Mouse (Mus musculus): Measurements from ENCODE around the gene Thbs1. TPM values are rescaled to one million over a fixed set of nuclear protein-coding genes. Genes with fewer than 3 reads are reported as not detected.

The Thbs1 gene
- polyA plus RNA-seq, 1 experiment from 2014 or later, result 40.6 TPM

- Histone ChIP-seq H3K4me1 (peaks cover 36% of the 10 kb centered on the region), H3K27ac (peak overlapping the region; percentile 43; the same call in 1 of the 2 replicates)
Measured at GRCm38 (mm10) chr2:118160991-118161390, 49.3 kb downstream of the Thbs1 start.

GRCm38 (mm10) chr2:118162486-118162885 lies 50.8 kb downstream of the Thbs1 start:
- Histone ChIP-seq H3K4me3 (replicated peaks) (no peak overlapping the region), H3K9ac (no peak overlapping the region), H3K4me2 (no peak overlapping the region), H3K27ac (no peak overlapping the region), H3K36me3 (replicated peaks) (no peaks in the 10 kb centered on the region), H3K4me1 (peaks cover 32% of the 10 kb centered on the region), H3K9me3 (no peaks in the 10 kb centered on the region), H3K27me3 (no peaks in the 10 kb centered on the region)
- no peak for ATAC-seq (ENCODE audit: low FRiP score)
- WGBS, result 70% methylated on average over 5 of the region's 5 CpGs

More at GRCm38 (mm10) chr2:118160991-118161390, 49.3 kb downstream of the Thbs1 start:
- Histone ChIP-seq H3K36me3 (replicated peaks) (no peaks in the 10 kb centered on the region), H3K4me3 (replicated peaks) (no peak overlapping the region), H3K9ac (no peak overlapping the region), H3K4me2 (no peak overlapping the region), H3K9me3 (no peaks in the 10 kb centered on the region), H3K27me3 (no peaks in the 10 kb centered on the region)
- no peak for ATAC-seq (ENCODE audit: low FRiP score)
- 30% methylated on average over 2 of the region's 2 CpGs for WGBS

- Histone ChIP-seq H3K4me1 (peaks cover 29% of the 10 kb centered on the region), H3K27me3 (no peaks in the 10 kb centered on the region), H3K9me3 (no peaks in the 10 kb centered on the region), H3K9ac (no peak overlapping the region), H3K4me3 (replicated peaks) (no peak overlapping the region), H3K4me2 (no peak overlapping the region), H3K36me3 (replicated peaks) (no peaks in the 10 kb centered on the region), H3K27ac (no peak overlapping the region)
- no peak for ATAC-seq (ENCODE audit: low FRiP score)
- WGBS, result 80% methylated on average over 6 of the region's 6 CpGs
Measured at GRCm38 (mm10) chr2:118164137-118164536, 52.5 kb downstream of the Thbs1 start.

GRCm38 (mm10) chr2:118165691-118166090 lies 54.0 kb downstream of the Thbs1 start:
- whole genome bisulfite sequencing, result 89% methylated on average over 2 of the region's 2 CpGs
- peaks cover 13% of the 10 kb centered on the region for H3K4me1 ChIP-seq

GRCm38 (mm10) chr2:118167731-118168130 lies 56.1 kb downstream of the Thbs1 start:
- Histone ChIP-seq H3K4me1 (0 out of 2 replicates have a peak, but pooled peaks cover 2% of the 10 kb centered on the region), H3K9me3 (0 out of 2 replicates have a peak, but pooled peaks cover 3% of the 10 kb centered on the region), H3K4me3 (replicated peaks) (no peak overlapping the region), H3K36me3 (replicated peaks) (no peaks in the 10 kb centered on the region), H3K27ac (no peak overlapping the region), H3K27me3 (no peaks in the 10 kb centered on the region), H3K9ac (no peak overlapping the region), H3K4me2 (no peak overlapping the region)
- ATAC-seq (ENCODE audit: low FRiP score), result no peak
- WGBS, result 69% methylated on average over 4 of the region's 4 CpGs

More at GRCm38 (mm10) chr2:118165691-118166090, 54.0 kb downstream of the Thbs1 start:
- Histone ChIP-seq H3K27me3 (no peaks in the 10 kb centered on the region), H3K4me3 (replicated peaks) (no peak overlapping the region), H3K4me2 (no peak overlapping the region), H3K9me3 (0 out of 2 replicates have a peak, but pooled peaks cover 3% of the 10 kb centered on the region), H3K36me3 (replicated peaks) (no peaks in the 10 kb centered on the region), H3K9ac (no peak overlapping the region), H3K27ac (no peak overlapping the region)
- no peak for ATAC-seq (ENCODE audit: low FRiP score)

GRCm38 (mm10) chr2:118168225-118168624 lies 56.5 kb downstream of the Thbs1 start:
- Histone ChIP-seq H3K4me3 (replicated peaks) (no peak overlapping the region), H3K4me1 (no peaks in the 10 kb centered on the region), H3K9me3 (0 out of 2 replicates have a peak, but pooled peaks cover 3% of the 10 kb centered on the region), H3K27ac (no peak overlapping the region), H3K36me3 (replicated peaks) (no peaks in the 10 kb centered on the region), H3K27me3 (no peaks in the 10 kb centered on the region), H3K4me2 (no peak overlapping the region), H3K9ac (no peak overlapping the region)
- 67% methylated on average over 1 of the region's 1 CpGs for WGBS
- no peak for ATAC-seq (ENCODE audit: low FRiP score)

GRCm38 (mm10) chr2:118174558-118175383 lies 63.1 kb downstream of the Thbs1 start:
- H3K4me1 ChIP-seq, result peaks cover 4% of the 10 kb centered on the region; the same call in 1 of the 2 replicates
- no peaks in the 10 kb centered on the region for H3K36me3 ChIP-seq (replicated peaks)
- H3K4me3 ChIP-seq (replicated peaks), result no peak overlapping the region
- 0 out of 2 replicates have a peak, but pooled peaks cover 9% of the 10 kb centered on the region for H3K9me3 ChIP-seq
- no peak overlapping the region for H3K9ac ChIP-seq
- WGBS, result 88% methylated on average over 10 of the region's 10 CpGs
- no peak overlapping the region for H3K27ac ChIP-seq
- no peak for ATAC-seq (ENCODE audit: low FRiP score)
- H3K4me2 ChIP-seq, result no peak overlapping the region
- H3K27me3 ChIP-seq, result no peaks in the 10 kb centered on the region

Other genes with a start within 250 kb of the Thbs1 start
- gene Fsip1, start 145.1 kb downstream of the Thbs1 start, polyA plus RNA-seq (2016; fragmentation: Nextera tagmentation; extraction: Ambion mirVana), result 3.0 and 3.3 TPM in 2 replicates

Data from forebrain, embryonic 12.5 days (tissue).